Mouse (Mus musculus): ENCODE measurements around the gene Rras2. TPM values are rescaled to one million over a fixed set of nuclear protein-coding genes. Genes with fewer than 3 reads are reported as not detected.

The Rras2 gene
- 10 to 100 TPM; 14.3 to 15.3 TPM for total RNA-seq (2021)
- long read RNA-seq, experiment 1, transcript Rras2-201 (6 exons, 2,275 nt), result major isoform, 6 of 8 reads
- long read RNA-seq, experiment 1, partial matches to known transcripts, result 0 of 8 reads
- long read RNA-seq, experiment 1, other reads (novel, unspliced or antisense), result 2 of 8 reads
- long read RNA-seq, experiment 2, transcript Rras2-201 (6 exons, 2,275 nt), result major isoform, 13 of 14 reads
- long read RNA-seq, experiment 2, partial matches to known transcripts, result 0 of 14 reads
- long read RNA-seq, experiment 2, other reads (novel, unspliced or antisense), result 1 of 14 reads

GRCm38 (mm10) chr7:114117444-114117905 lies at the start of gene Rras2:
Gene Rras2, minus strand, starts transcription at chr7:114117781.
- peak; percentile 81 for DNase-seq (ENCODE audit: low spot score)

- no peak for DNase-seq (ENCODE audit: low spot score)
Observed at GRCm38 (mm10) chr7:114162975-114163374, 45.4 kb upstream of the Rras2 start.

- DNase-seq (ENCODE audit: low spot score), result no peak
Observed at GRCm38 (mm10) chr7:114161101-114161500, 43.5 kb upstream of the Rras2 start.

GRCm38 (mm10) chr7:114157716-114158278 lies 40.2 kb upstream of the Rras2 start:
- no peak for DNase-seq (ENCODE audit: low spot score)

DNA sequence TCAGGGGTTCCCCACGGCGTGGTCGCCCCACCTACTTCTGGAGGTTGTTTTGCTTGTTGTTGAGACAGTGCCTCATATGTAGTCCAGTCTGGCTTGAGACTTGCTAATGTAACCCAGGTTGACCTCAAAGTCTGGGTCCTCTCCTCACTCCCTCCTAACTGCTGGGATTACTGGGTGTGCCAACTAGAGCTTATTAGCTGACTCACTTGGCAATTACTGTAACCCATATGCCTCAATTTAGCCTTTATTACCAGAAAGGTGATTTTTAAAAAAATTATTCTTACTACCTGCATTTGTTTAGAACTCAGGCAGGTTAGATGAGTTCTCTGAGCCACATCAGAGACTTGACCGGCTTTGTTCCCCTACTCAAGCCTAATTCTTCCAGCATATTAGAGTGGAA lies 38.8 kb upstream of the Rras2 start:
- DNase-seq (ENCODE audit: low spot score), result no peak

DNA sequence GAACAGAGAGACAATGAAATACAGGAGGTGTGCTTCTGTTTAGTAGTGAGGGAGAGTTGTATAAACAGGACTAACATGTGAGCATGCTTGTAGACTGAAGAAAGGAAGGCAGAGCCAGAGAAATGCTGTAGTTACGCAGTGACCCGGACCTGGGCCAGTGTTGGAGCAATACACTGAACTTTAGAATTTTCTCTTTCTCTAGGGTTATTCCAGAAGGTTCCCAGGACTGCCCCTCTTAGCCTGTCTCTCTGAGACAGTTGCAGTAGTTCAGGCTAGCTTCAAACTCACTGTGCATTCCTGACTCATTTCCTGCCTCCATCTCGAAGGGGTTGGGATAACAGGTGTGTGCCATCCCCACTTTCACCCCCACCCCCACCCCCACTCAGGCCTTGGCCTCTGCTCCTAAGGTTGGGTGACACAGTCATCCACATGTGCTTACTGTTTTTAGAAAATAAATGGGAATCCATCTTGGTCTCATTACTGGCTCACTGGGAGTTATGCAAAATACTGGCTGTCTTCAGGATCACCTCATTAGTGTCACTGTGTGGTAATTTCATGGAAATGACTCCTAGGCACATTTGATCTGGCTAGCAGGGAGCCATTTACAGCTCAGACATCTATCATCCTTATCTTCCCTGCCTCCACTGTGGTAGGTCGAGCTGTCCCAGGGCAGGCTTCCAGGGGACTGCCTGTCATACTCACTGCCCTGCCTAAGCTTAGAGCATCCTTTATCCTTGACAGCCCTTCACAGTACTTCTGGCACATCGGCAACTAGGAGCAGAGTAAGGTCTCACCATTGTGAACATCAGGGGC lies 37.7 kb upstream of the Rras2 start:
- no peak for DNase-seq (ENCODE audit: low spot score)

- no peak for DNase-seq (ENCODE audit: low spot score)
Observed at GRCm38 (mm10) chr7:114151036-114151780, 33.6 kb upstream of the Rras2 start.

GRCm38 (mm10) chr7:114149564-114149963 lies 32.0 kb upstream of the Rras2 start:
- no peak for DNase-seq (ENCODE audit: low spot score)

- DNase-seq (ENCODE audit: low spot score), result peak; percentile 16
Observed at GRCm38 (mm10) chr7:114149135-114149534, 31.6 kb upstream of the Rras2 start.

- no peak for DNase-seq (ENCODE audit: low spot score)
Observed at GRCm38 (mm10) chr7:114145841-114146240, 28.3 kb upstream of the Rras2 start.

DNA sequence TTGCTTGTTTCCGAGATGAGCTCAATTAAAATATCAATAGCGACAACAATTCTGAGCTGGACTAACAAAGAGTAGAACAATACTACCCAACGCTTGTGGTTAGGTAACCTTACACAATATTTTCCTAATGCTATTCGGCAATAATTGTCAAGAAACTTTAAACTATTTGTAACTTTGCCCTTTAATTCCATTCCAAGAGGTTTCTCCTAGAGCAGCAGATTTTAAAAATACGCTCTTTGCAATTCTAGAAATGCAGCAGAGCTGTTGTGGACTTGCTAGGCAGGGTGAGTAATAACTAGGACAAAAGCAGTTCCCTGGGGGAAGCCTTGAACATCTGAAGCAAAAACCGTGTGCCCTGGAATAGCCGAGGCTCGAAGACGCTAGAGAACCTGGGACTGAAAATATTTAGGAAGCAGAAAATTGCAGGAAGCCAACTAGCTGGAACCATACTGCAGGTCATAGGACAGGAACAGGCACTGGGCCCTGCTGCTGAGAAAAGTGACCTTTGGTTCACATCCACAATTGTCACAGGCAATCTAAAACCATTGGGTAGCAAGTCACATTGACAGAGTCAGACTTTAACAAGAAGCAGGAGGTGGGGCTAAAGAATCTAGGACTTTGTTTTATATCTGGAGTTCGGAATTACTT lies 24.7 kb upstream of the Rras2 start:
- no peak for DNase-seq (ENCODE audit: low spot score)

- no peak for DNase-seq (ENCODE audit: low spot score)
Observed at GRCm38 (mm10) chr7:114140026-114140425, 22.4 kb upstream of the Rras2 start.

- DNase-seq (ENCODE audit: low spot score), result no peak
Observed at GRCm38 (mm10) chr7:114139400-114139799, 21.8 kb upstream of the Rras2 start.

DNA sequence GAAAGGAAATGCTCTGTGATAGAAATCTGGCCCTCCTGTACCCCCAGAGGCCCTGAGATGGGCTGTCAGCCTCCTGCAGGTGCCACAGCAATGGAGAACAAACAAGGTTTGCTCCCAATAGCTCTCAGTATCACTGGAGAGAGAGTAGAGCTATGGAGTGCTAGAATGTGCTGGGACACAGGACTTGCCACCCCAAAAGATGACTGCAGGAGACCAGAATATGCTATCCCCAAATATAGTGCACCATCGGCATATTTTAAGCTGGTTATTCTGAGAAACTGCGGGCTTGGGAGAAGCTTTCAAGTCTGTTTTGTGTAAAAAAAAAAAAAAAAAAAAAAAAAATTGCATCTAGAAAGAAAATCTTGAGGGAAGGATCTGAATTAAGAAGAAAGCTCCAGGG lies 20.7 kb upstream of the Rras2 start:
- DNase-seq (ENCODE audit: low spot score), result no peak

- DNase-seq (ENCODE audit: low spot score), result no peak
Observed at GRCm38 (mm10) chr7:114135166-114135565, 17.6 kb upstream of the Rras2 start.

DNA sequence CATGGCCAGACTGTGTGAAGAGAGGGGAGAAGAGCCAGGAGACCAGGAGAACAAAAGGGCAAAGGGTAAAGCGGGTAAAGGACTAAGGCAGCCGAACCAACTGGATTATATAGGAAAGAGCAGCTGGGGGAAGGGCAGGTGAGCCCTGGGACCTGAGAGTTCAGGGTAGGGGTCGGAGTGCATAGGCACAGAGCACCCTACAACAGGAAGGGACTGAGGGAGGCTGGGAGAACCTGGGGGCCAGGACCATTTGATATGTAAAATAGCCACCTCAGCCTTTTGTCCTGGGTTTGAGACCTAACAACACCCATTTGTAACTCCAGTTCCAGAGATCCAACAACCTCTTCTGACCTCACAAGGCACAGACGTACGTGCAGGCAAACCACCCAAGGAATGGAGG lies 16.4 kb upstream of the Rras2 start:
- no peak for DNase-seq (ENCODE audit: low spot score)

DNA sequence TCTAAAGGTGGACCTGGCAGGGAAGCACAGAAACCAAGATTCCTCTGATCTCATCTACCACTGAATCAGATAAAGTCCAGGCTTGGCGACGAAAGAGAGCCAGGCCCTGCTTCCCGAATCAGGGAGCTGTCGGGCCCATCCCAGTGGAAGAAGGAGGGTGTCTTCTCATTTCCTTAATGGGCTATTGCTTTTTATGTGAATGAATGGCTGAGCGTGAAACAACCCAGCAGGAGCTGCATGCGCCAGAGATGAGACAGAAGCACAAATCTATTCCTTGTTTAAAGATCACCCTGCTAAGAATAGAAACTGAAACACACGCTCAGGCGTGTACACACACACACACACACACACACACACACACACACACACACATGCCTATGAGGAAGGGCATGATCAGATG lies 14.7 kb upstream of the Rras2 start:
- DNase-seq (ENCODE audit: low spot score), result no peak

DNA sequence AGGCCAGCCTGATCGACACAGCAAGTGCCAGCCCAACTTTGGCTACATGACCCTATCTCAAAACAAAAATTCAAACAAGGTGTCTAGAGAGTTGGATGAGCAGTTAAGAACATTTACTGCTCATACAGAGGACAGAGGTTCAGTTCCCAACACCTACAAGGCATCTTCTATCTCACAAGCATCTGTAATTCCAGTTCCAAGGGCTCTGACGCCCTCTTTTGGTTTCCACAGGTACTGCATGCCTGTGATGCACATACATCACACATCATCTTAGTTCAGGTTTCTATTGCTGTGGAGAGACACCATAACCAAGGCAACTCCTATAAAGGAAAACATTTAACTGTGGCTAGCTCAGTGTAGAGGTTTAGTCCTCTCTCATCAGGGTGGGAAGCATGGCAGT lies 11.7 kb upstream of the Rras2 start:
- no peak for DNase-seq (ENCODE audit: low spot score)

GRCm38 (mm10) chr7:114118180-114118579 lies 599 bp upstream of the Rras2 start:
- DNase-seq (ENCODE audit: low spot score), result no peak

DNA sequence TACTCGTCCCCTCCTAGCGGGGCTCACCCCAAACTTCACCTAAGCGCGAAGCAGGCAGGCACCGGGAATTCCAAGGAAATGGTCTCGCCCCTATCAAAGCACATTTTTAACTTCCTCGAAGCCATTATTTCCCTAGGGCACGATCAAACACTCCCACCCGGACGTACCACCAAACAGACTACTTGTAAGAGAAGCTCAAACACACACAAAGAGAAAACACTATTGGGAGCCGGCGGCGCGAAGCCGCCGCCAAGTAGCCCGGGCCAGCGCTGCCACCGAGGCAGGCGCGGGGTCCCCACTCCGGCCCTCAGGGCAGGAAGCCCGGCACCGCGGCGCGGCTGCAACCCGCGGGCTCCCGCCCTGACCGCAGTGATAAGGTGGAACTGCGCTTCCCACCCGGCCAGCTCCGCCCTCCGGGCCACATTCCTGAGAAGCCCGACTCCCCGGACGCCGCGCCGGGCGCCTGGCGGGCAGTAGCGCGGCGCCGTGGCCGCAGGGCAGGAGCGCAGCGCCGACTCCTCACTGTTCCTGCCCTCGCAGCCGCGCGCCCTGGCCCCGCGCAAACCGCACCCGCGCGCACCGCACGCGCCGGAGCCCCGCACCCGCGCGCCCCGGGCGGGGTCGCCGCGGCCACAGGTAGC lies 750 bp downstream of the Rras2 start:
- peak; percentile 52 for DNase-seq (ENCODE audit: low spot score)

GRCm38 (mm10) chr7:114115961-114116360 lies 1.6 kb downstream of the Rras2 start:
- no peak for DNase-seq (ENCODE audit: low spot score)

All from gastrocnemius, adult 18-20 months (tissue).